Mouse (Mus musculus) brain, adult 2 months (tissue): ENCODE results near the gene Slc7a1.

ENCODE experiments used
- DNase-seq: peaks from one replicate; pipeline ENCODE4 v3.0.0; 2011; ENCODE audit warnings: low read depth, low spot score

Slc7a1 gene

GRCm38 (mm10) chr5:148392831-148393230 lies 6.9 kb downstream of the Slc7a1 start:
- DNase-seq: no peak

GRCm38 (mm10) chr5:148389007-148389970 lies 10.4 kb downstream of the Slc7a1 start:
- peak; percentile 69 for DNase-seq

GRCm38 (mm10) chr5:148388251-148389006 lies 11.3 kb downstream of the Slc7a1 start:
- peak; percentile 57 for DNase-seq

GRCm38 (mm10) chr5:148387820-148388219 lies 11.9 kb downstream of the Slc7a1 start:
- no peak for DNase-seq

GRCm38 (mm10) chr5:148386471-148386870 lies 13.2 kb downstream of the Slc7a1 start:
- DNase-seq: peak; percentile 81

- no peak for DNase-seq
Measured at GRCm38 (mm10) chr5:148384501-148385055, 15.1 kb downstream of the Slc7a1 start.

GRCm38 (mm10) chr5:148383841-148384500 lies 15.7 kb downstream of the Slc7a1 start:
- DNase-seq: no peak

GRCm38 (mm10) chr5:148381083-148381482 lies 18.6 kb downstream of the Slc7a1 start:
- no peak for DNase-seq

- no peak for DNase-seq
Measured at GRCm38 (mm10) chr5:148380246-148380504, 19.5 kb downstream of the Slc7a1 start.

GRCm38 (mm10) chr5:148379455-148380245 lies 20.1 kb downstream of the Slc7a1 start:
- DNase-seq: no peak

- no peak for DNase-seq
Measured at GRCm38 (mm10) chr5:148378707-148379106, 21.0 kb downstream of the Slc7a1 start.

GRCm38 (mm10) chr5:148378232-148378508 lies 21.5 kb downstream of the Slc7a1 start:
- DNase-seq: no peak

- no peak for DNase-seq
Measured at GRCm38 (mm10) chr5:148377439-148378231, 22.1 kb downstream of the Slc7a1 start.

- no peak for DNase-seq
Measured at GRCm38 (mm10) chr5:148376358-148376757, 23.3 kb downstream of the Slc7a1 start.

- DNase-seq: no peak
Measured at GRCm38 (mm10) chr5:148375480-148375879, 24.2 kb downstream of the Slc7a1 start.

- no peak for DNase-seq
Measured at GRCm38 (mm10) chr5:148373092-148373685, 26.5 kb downstream of the Slc7a1 start.

- no peak for DNase-seq
Measured at GRCm38 (mm10) chr5:148372005-148372917, 27.4 kb downstream of the Slc7a1 start.

- no peak for DNase-seq
Measured at GRCm38 (mm10) chr5:148371375-148371774, 28.3 kb downstream of the Slc7a1 start.

- DNase-seq: no peak
Measured at GRCm38 (mm10) chr5:148370624-148371023, 29.1 kb downstream of the Slc7a1 start.
